Mouse (Mus musculus) ES-Bruce4 (cell line): ENCODE measurements around the gene Lpcat2. TPM values are rescaled to one million over a fixed set of nuclear protein-coding genes. Genes with fewer than 3 reads are reported as not detected.

ENCODE experiments used
- H3K27ac ChIP-seq: 2 replicates; pipeline ENCODE4 v1.5.1; 2012; ENCODE audit warnings: low read length, inconsistent platforms; ENCODE audit not compliant: insufficient read depth
- H3K27me3 ChIP-seq: 2 replicates; pipeline ENCODE4 v1.6.1; 2012; ENCODE audit warnings: mild to moderate bottlenecking, low read length, inconsistent platforms; ENCODE audit not compliant: control insufficient read depth, poor library complexity, insufficient read depth, severe bottlenecking
- H3K36me3 ChIP-seq: 2 replicates; pipeline ENCODE4 v1.6.1; 2012; ENCODE audit warnings: inconsistent platforms, mild to moderate bottlenecking, low read length, moderate library complexity; ENCODE audit not compliant: control insufficient read depth, poor library complexity, insufficient read depth, severe bottlenecking
- H3K4me1 ChIP-seq: one replicate; pipeline ENCODE4 v1.8.1; 2011; ENCODE audit warnings: low read length; ENCODE audit not compliant: control insufficient read depth, insufficient read depth
- H3K4me3 ChIP-seq: 2 replicates; pipeline ENCODE4 v1.5.1; 2011; ENCODE audit warnings: low read depth, mild to moderate bottlenecking, low read length
- H3K9ac ChIP-seq: 2 replicates; pipeline ENCODE4 v1.6.1; 2012; ENCODE audit warnings: low read depth, mild to moderate bottlenecking, inconsistent platforms; ENCODE audit not compliant: poor library complexity, severe bottlenecking
- H3K9me3 ChIP-seq: replicated peaks from 2 replicates; pipeline ENCODE4 v1.6.1; 2012; ENCODE audit warnings: mild to moderate bottlenecking, low read length, inconsistent platforms; ENCODE audit not compliant: control insufficient read depth, poor library complexity, insufficient read depth, severe bottlenecking
- CTCF ChIP-seq: IDR thresholded peaks from one replicate; pipeline ENCODE4 v1.8.1; 2011; ENCODE audit warnings: low read depth, low read length
- EP300 ChIP-seq: IDR thresholded peaks from 2 replicates; pipeline ENCODE4 v1.6.1; 2011; ENCODE audit warnings: low read depth, low read length; ENCODE audit not compliant: insufficient read depth
- POLR2A ChIP-seq: IDR thresholded peaks from one replicate; pipeline ENCODE4 v1.8.1; 2011; ENCODE audit warnings: low read length; ENCODE audit not compliant: insufficient read depth
- polyA plus RNA-seq: library from polyadenylated mRNA; stranded (reverse); fragments of >200 nt; gene quantifications from 2 replicates; pipeline ENCODE4 v1.2.4, GENCODE M21; 2011; ENCODE audit warnings: low read depth; ENCODE audit not compliant: missing spikeins, insufficient read depth, insufficient read length

Gene Lpcat2
- 3.5 and 6.2 TPM in 2 replicates for polyA plus RNA-seq

- TF ChIP-seq CTCF (no peak), POLR2A (peak; percentile 17), EP300 (no peak)
- peaks cover 4% of the 10 kb centered on the region; the same call in 1 of the 2 replicates for H3K27me3 ChIP-seq
- H3K4me3 ChIP-seq, result peak within 1 kb of the TSS; percentile 90
- peak within 1 kb of the TSS; percentile 85 for H3K9ac ChIP-seq
- 0 out of 2 replicates have a peak, but pooled peaks cover 2% of the 10 kb centered on the region for H3K9me3 ChIP-seq
- no peaks in the 10 kb centered on the region for H3K36me3 ChIP-seq
- no peak within 1 kb of the TSS for H3K27ac ChIP-seq
- no peaks in the 10 kb centered on the region for H3K4me1 ChIP-seq
Observed at GRCm38 (mm10) chr8:92855171-92855894, at the start of gene Lpcat2. Gene Lpcat2 (plus strand): TSS chr8:92855339.

GRCm38 (mm10) chr8:92812773-92813172 lies 42.4 kb upstream of the Lpcat2 start:
- Histone ChIP-seq H3K9ac (no peak overlapping the region), H3K36me3 (no peaks in the 10 kb centered on the region), H3K27me3 (no peaks in the 10 kb centered on the region), H3K4me3 (no peak overlapping the region), H3K4me1 (no peaks in the 10 kb centered on the region), H3K9me3 (no peaks in the 10 kb centered on the region), H3K27ac (no peak overlapping the region)
- TF ChIP-seq CTCF (no peak), POLR2A (no peak), EP300 (no peak)

- Histone ChIP-seq H3K9me3 (no peaks in the 10 kb centered on the region), H3K4me3 (no peak overlapping the region), H3K4me1 (peaks cover 2% of the 10 kb centered on the region), H3K27me3 (no peaks in the 10 kb centered on the region), H3K27ac (no peak overlapping the region), H3K36me3 (no peaks in the 10 kb centered on the region), H3K9ac (no peak overlapping the region)
- TF ChIP-seq EP300 (no peak), CTCF (no peak), POLR2A (no peak)
Observed at GRCm38 (mm10) chr8:92815661-92816060, 39.5 kb upstream of the Lpcat2 start.

GRCm38 (mm10) chr8:92817928-92818818 lies 37.0 kb upstream of the Lpcat2 start:
- TF ChIP-seq POLR2A (no peak), CTCF (peak; percentile 100)
- Histone ChIP-seq H3K27ac (no peak overlapping the region), H3K4me1 (peaks cover 8% of the 10 kb centered on the region), H3K9me3 (no peaks in the 10 kb centered on the region), H3K27me3 (no peaks in the 10 kb centered on the region), H3K9ac (no peak overlapping the region), H3K36me3 (no peaks in the 10 kb centered on the region), H3K4me3 (no peak overlapping the region)

GRCm38 (mm10) chr8:92821151-92821550 lies 34.0 kb upstream of the Lpcat2 start:
- TF ChIP-seq EP300 (no peak), POLR2A (no peak), CTCF (no peak)
- H3K4me1 ChIP-seq, result peaks cover 8% of the 10 kb centered on the region
- H3K9me3 ChIP-seq, result no peaks in the 10 kb centered on the region; the same call in 1 of the 2 replicates
- no peaks in the 10 kb centered on the region for H3K36me3 ChIP-seq
- H3K9ac ChIP-seq, result no peak overlapping the region
- H3K27ac ChIP-seq, result peak overlapping the region; percentile 63
- H3K27me3 ChIP-seq, result no peaks in the 10 kb centered on the region
- H3K4me3 ChIP-seq, result no peak overlapping the region

- Histone ChIP-seq H3K36me3 (no peaks in the 10 kb centered on the region), H3K9me3 (no peaks in the 10 kb centered on the region; the same call in 1 of the 2 replicates), H3K9ac (no peak overlapping the region), H3K27ac (no peak overlapping the region), H3K4me1 (peaks cover 8% of the 10 kb centered on the region), H3K4me3 (no peak overlapping the region), H3K27me3 (no peaks in the 10 kb centered on the region)
- TF ChIP-seq EP300 (no peak), CTCF (no peak), POLR2A (no peak)
Observed at GRCm38 (mm10) chr8:92822386-92822785, 32.8 kb upstream of the Lpcat2 start.
